Mouse (Mus musculus): Measurements from ENCODE around the gene Rcbtb2. TPM values are rescaled to one million over a fixed set of nuclear protein-coding genes. Genes with fewer than 3 reads are reported as not detected.

Rcbtb2 gene
- total and polyA plus RNA-seq, 2 experiments from 2014 or later, result 43.1 to 54.1 TPM

GRCm38 (mm10) chr14:73105407-73106185, 17.2 kb upstream of the Rcbtb2 start:
- H3K4me1 ChIP-seq (ENCODE audit: insufficient read depth, low read length), result no peaks in the 10 kb centered on the region
- 60% methylated on average over 11 of the region's 11 CpGs for WGBS
- H3K4me2 ChIP-seq (ENCODE audit: low read depth, low read length, poor library complexity, severe bottlenecking), result no peak overlapping the region
- no peak for TF ChIP-seq CTCF (IDR thresholded peaks at IDR 0.05)
- no peak for DNase-seq (ENCODE audit: low spot score)
- no peak overlapping the region for H3K4me3 ChIP-seq (ENCODE audit: low read depth, low read length)
- H3K9me3 ChIP-seq (ENCODE audit: low read length), result no peaks in the 10 kb centered on the region
- no peaks in the 10 kb centered on the region for H3K36me3 ChIP-seq (ENCODE audit: insufficient read depth, low read length)
- no peak overlapping the region for H3K27ac ChIP-seq (ENCODE audit: low read depth, low read length)
- H3K27me3 ChIP-seq (ENCODE audit: insufficient read depth, low read length), result no peaks in the 10 kb centered on the region
- no peak for ATAC-seq (ENCODE audit: low FRiP score)
- no peak overlapping the region for H3K9ac ChIP-seq (replicated peaks; ENCODE audit: low read length, poor library complexity, severe bottlenecking)

- DNase-seq (ENCODE audit: low spot score) (peak; percentile 74), ATAC-seq (ENCODE audit: low FRiP score) (0 out of 2 replicates have a peak, but pooled peaks have one; percentile 44)
- H3K4me3 ChIP-seq (ENCODE audit: low read depth, low read length), result no peak overlapping the region
- H3K9me3 ChIP-seq (ENCODE audit: low read length), result no peaks in the 10 kb centered on the region
- no peak overlapping the region for H3K9ac ChIP-seq (replicated peaks; ENCODE audit: low read length, poor library complexity, severe bottlenecking)
- TF ChIP-seq CTCF (IDR thresholded peaks at IDR 0.05), result peak; percentile 74
- no peak overlapping the region for H3K27ac ChIP-seq (ENCODE audit: low read depth, low read length)
- no peak overlapping the region for H3K4me2 ChIP-seq (ENCODE audit: low read depth, low read length, poor library complexity, severe bottlenecking)
- H3K36me3 ChIP-seq (ENCODE audit: insufficient read depth, low read length), result no peaks in the 10 kb centered on the region
- 16% methylated on average over 8 of the region's 8 CpGs for WGBS
- H3K27me3 ChIP-seq (ENCODE audit: insufficient read depth, low read length), result no peaks in the 10 kb centered on the region
- no peaks in the 10 kb centered on the region for H3K4me1 ChIP-seq (ENCODE audit: insufficient read depth, low read length)
These were observed 16.6 kb upstream of the Rcbtb2 start for GRCm38 (mm10) chr14:73106234-73106711.

- 65% methylated on average over 4 of the region's 4 CpGs for WGBS
- H3K9me3 ChIP-seq (ENCODE audit: low read length), result no peaks in the 10 kb centered on the region
- no peak overlapping the region for H3K4me2 ChIP-seq (ENCODE audit: low read depth, low read length, poor library complexity, severe bottlenecking)
These were observed 15.9 kb upstream of the Rcbtb2 start for GRCm38 (mm10) chr14:73106957-73107356.

GRCm38 (mm10) chr14:73107371-73107770, 15.5 kb upstream of the Rcbtb2 start:
- 65% methylated on average over 7 of the region's 7 CpGs for WGBS
- DNase-seq (ENCODE audit: low spot score), result no peak

More at GRCm38 (mm10) chr14:73106957-73107356, 15.9 kb upstream of the Rcbtb2 start:
- Histone ChIP-seq H3K9ac (replicated peaks; ENCODE audit: low read length, poor library complexity, severe bottlenecking) (no peak overlapping the region), H3K27ac (ENCODE audit: low read depth, low read length) (no peak overlapping the region), H3K27me3 (ENCODE audit: insufficient read depth, low read length) (no peaks in the 10 kb centered on the region), H3K4me3 (ENCODE audit: low read depth, low read length) (no peak overlapping the region), H3K4me1 (ENCODE audit: insufficient read depth, low read length) (no peaks in the 10 kb centered on the region), H3K36me3 (ENCODE audit: insufficient read depth, low read length) (no peaks in the 10 kb centered on the region)
- ATAC-seq (ENCODE audit: low FRiP score) (no peak), DNase-seq (ENCODE audit: low spot score) (no peak)
- no peak for TF ChIP-seq CTCF (IDR thresholded peaks at IDR 0.05)

GRCm38 (mm10) chr14:73107952-73108351, 14.9 kb upstream of the Rcbtb2 start:
- no peaks in the 10 kb centered on the region for H3K9me3 ChIP-seq (ENCODE audit: low read length)
- WGBS, result 88% methylated on average over 6 of the region's 6 CpGs
- no peak for TF ChIP-seq CTCF (IDR thresholded peaks at IDR 0.05)
- H3K4me2 ChIP-seq (ENCODE audit: low read depth, low read length, poor library complexity, severe bottlenecking), result no peak overlapping the region
- no peak overlapping the region for H3K4me3 ChIP-seq (ENCODE audit: low read depth, low read length)
- no peak overlapping the region for H3K9ac ChIP-seq (replicated peaks; ENCODE audit: low read length, poor library complexity, severe bottlenecking)
- DNase-seq (ENCODE audit: low spot score) (no peak), ATAC-seq (ENCODE audit: low FRiP score) (no peak)
- no peaks in the 10 kb centered on the region for H3K36me3 ChIP-seq (ENCODE audit: insufficient read depth, low read length)
- no peak overlapping the region for H3K27ac ChIP-seq (ENCODE audit: low read depth, low read length)
- no peaks in the 10 kb centered on the region for H3K27me3 ChIP-seq (ENCODE audit: insufficient read depth, low read length)
- no peaks in the 10 kb centered on the region for H3K4me1 ChIP-seq (ENCODE audit: insufficient read depth, low read length)

More at GRCm38 (mm10) chr14:73107371-73107770, 15.5 kb upstream of the Rcbtb2 start:
- ATAC-seq (ENCODE audit: low FRiP score), result no peak
- Histone ChIP-seq H3K9me3 (ENCODE audit: low read length) (no peaks in the 10 kb centered on the region), H3K4me3 (ENCODE audit: low read depth, low read length) (no peak overlapping the region), H3K27ac (ENCODE audit: low read depth, low read length) (no peak overlapping the region), H3K4me2 (ENCODE audit: low read depth, low read length, poor library complexity, severe bottlenecking) (no peak overlapping the region), H3K9ac (replicated peaks; ENCODE audit: low read length, poor library complexity, severe bottlenecking) (no peak overlapping the region), H3K4me1 (ENCODE audit: insufficient read depth, low read length) (no peaks in the 10 kb centered on the region), H3K36me3 (ENCODE audit: insufficient read depth, low read length) (no peaks in the 10 kb centered on the region), H3K27me3 (ENCODE audit: insufficient read depth, low read length) (no peaks in the 10 kb centered on the region)
- no peak for TF ChIP-seq CTCF (IDR thresholded peaks at IDR 0.05)

- H3K36me3 ChIP-seq (ENCODE audit: insufficient read depth, low read length), result no peaks in the 10 kb centered on the region
- no peaks in the 10 kb centered on the region for H3K27me3 ChIP-seq (ENCODE audit: insufficient read depth, low read length)
- H3K4me2 ChIP-seq (ENCODE audit: low read depth, low read length, poor library complexity, severe bottlenecking), result no peak overlapping the region
- no peak overlapping the region for H3K27ac ChIP-seq (ENCODE audit: low read depth, low read length)
- H3K4me1 ChIP-seq (ENCODE audit: insufficient read depth, low read length), result no peaks in the 10 kb centered on the region
- TF ChIP-seq CTCF (IDR thresholded peaks at IDR 0.05), result no peak
- no peak overlapping the region for H3K9ac ChIP-seq (replicated peaks; ENCODE audit: low read length, poor library complexity, severe bottlenecking)
- no peak for ATAC-seq (ENCODE audit: low FRiP score)
- 57% methylated on average over 3 of the region's 3 CpGs for WGBS
- no peak overlapping the region for H3K4me3 ChIP-seq (ENCODE audit: low read depth, low read length)
- no peak for DNase-seq (ENCODE audit: low spot score)
- H3K9me3 ChIP-seq (ENCODE audit: low read length), result no peaks in the 10 kb centered on the region
These were observed 12.2 kb upstream of the Rcbtb2 start for GRCm38 (mm10) chr14:73110682-73111081.
